Mouse (Mus musculus) brain, embryonic 14.5 days (tissue): ENCODE results near the gene Fam171a1. TPM values are rescaled to one million over a fixed set of nuclear protein-coding genes. Genes with fewer than 3 reads are reported as not detected.
"Not testable (repeated sequence)": the region's sequence is repeated elsewhere in the genome, so short reads cannot be mapped to it uniquely, and the experiment has no call there.

Source experiments
- DNase-seq: peaks from one replicate; pipeline ENCODE4 v3.0.0-alpha.2; 2011; ENCODE audit warnings: low read depth
- CTCF ChIP-seq: fragments of 200-500 bp; IDR thresholded peaks from 2 replicates; pipeline ENCODE4 v1.5.1; 2012; ENCODE audit warnings: inconsistent platforms, mild to moderate bottlenecking, moderate library complexity, borderline replicate concordance; ENCODE audit not compliant: insufficient read depth, insufficient read length; ENCODE audit errors: extremely low read depth
- POLR2A ChIP-seq: fragments of 200-500 bp; IDR thresholded peaks from 2 replicates; pipeline ENCODE4 v1.6.1; 2012; ENCODE audit warnings: mild to moderate bottlenecking, inconsistent platforms, borderline replicate concordance; ENCODE audit not compliant: poor library complexity, insufficient read depth, insufficient read length, severe bottlenecking; ENCODE audit errors: extremely low read depth
- polyA plus RNA-seq: library from polyadenylated mRNA; depleted of rRNA; stranded (reverse); fragments of >200 nt; gene quantifications from 2 replicates; pipeline ENCODE4 v1.2.3, GENCODE M21; 2012; rRNA removed

Gene Fam171a1
- polyA plus RNA-seq, 1 experiment, result 59.7 TPM

GRCm38 (mm10) chr2:3216617-3217016 lies 102.6 kb downstream of the Fam171a1 start:
- DNase-seq, result no peak
- no peak for TF ChIP-seq CTCF
- no peak for TF ChIP-seq POLR2A

GRCm38 (mm10) chr2:3217577-3217976 lies 103.6 kb downstream of the Fam171a1 start:
- not testable (repeated sequence) for DNase-seq

- no peak for DNase-seq
- no peak for TF ChIP-seq POLR2A
Observed at GRCm38 (mm10) chr2:3218225-3218624, 104.2 kb downstream of the Fam171a1 start.

- no peak for TF ChIP-seq POLR2A
- peak; percentile 41; the same call in 1 of the 2 replicates for TF ChIP-seq CTCF
- peak; percentile 28 for DNase-seq
Observed at GRCm38 (mm10) chr2:3228475-3228874, 114.5 kb downstream of the Fam171a1 start.

GRCm38 (mm10) chr2:3229060-3229459 lies 115.0 kb downstream of the Fam171a1 start:
- peak; percentile 64 for DNase-seq

GRCm38 (mm10) chr2:3239255-3239654 lies 125.2 kb downstream of the Fam171a1 start:
- TF ChIP-seq CTCF (no peak), POLR2A (no peak)
- no peak for DNase-seq

More at GRCm38 (mm10) chr2:3229060-3229459, 115.0 kb downstream of the Fam171a1 start:
- peak; percentile 78 for TF ChIP-seq CTCF
- no peak for TF ChIP-seq POLR2A

GRCm38 (mm10) chr2:3244251-3244650 lies 130.2 kb downstream of the Fam171a1 start:
- TF ChIP-seq POLR2A, result no peak
- TF ChIP-seq CTCF, result no peak

GRCm38 (mm10) chr2:3251309-3251708 lies 137.3 kb downstream of the Fam171a1 start:
- no peak for DNase-seq
- TF ChIP-seq POLR2A, result no peak
- no peak for TF ChIP-seq CTCF

More at GRCm38 (mm10) chr2:3244251-3244650, 130.2 kb downstream of the Fam171a1 start:
- no peak for DNase-seq

- DNase-seq, result no peak
- TF ChIP-seq POLR2A (no peak), CTCF (no peak)
Observed at GRCm38 (mm10) chr2:3266466-3266865, 152.4 kb downstream of the Fam171a1 start.

- TF ChIP-seq POLR2A (no peak), CTCF (no peak)
- peak; percentile 16 for DNase-seq
Observed at GRCm38 (mm10) chr2:3267879-3268278, 153.9 kb downstream of the Fam171a1 start.

GRCm38 (mm10) chr2:3273349-3273748 lies 159.3 kb downstream of the Fam171a1 start:
- no peak for DNase-seq
- TF ChIP-seq CTCF, result no peak
- no peak for TF ChIP-seq POLR2A

GRCm38 (mm10) chr2:3276106-3276505 lies 162.1 kb downstream of the Fam171a1 start:
- TF ChIP-seq POLR2A (no peak), CTCF (no peak)
- no peak for DNase-seq

Other genes with a start within 250 kb of the Fam171a1 start
- 32.8 and 44.0 TPM in 2 replicates for gene Nmt2, start 170.0 kb downstream of the Fam171a1 start, polyA plus RNA-seq
- gene Rpp38, start 218.4 kb downstream of the Fam171a1 start, polyA plus RNA-seq, result 9.1 and 13.1 TPM in 2 replicates
- gene Acbd7, start 221.9 kb downstream of the Fam171a1 start, polyA plus RNA-seq, result 0.93 and 1.3 TPM in 2 replicates